Mouse (Mus musculus) embryonic facial prominence, embryonic 14.5 days (tissue): ENCODE results near the gene Vps35l. TPM values are rescaled to one million over a fixed set of nuclear protein-coding genes. Genes with fewer than 3 reads are reported as not detected.

Experiments
- ATAC-seq: fragments of 200-750 bp; cut with Nextera tagmentation; 2 replicates; pipeline ENCODE4 v1.8.0; 2017; ENCODE audit warnings: low read depth, moderate number of reproducible peaks, moderate TSS enrichment
- DNase-seq: peaks from one replicate; pipeline ENCODE4 v3.0.0-alpha.2; 2015; ENCODE audit warnings: low spot score
- H3K27ac ChIP-seq: fragments of 300-500 bp; sonication (generic); replicated peaks from 2 replicates; pipeline ENCODE4 v1.5.1; 2014; ENCODE audit warnings: low read depth, mild to moderate bottlenecking, low read length, moderate library complexity
- H3K27me3 ChIP-seq: fragments of 300-500 bp; sonication (generic); replicated peaks from 2 replicates; pipeline ENCODE4 v1.6.1; 2014; ENCODE audit warnings: low read length; ENCODE audit not compliant: control insufficient read depth, insufficient read depth
- H3K36me3 ChIP-seq: fragments of 300-500 bp; sonication (generic); 2 replicates; pipeline ENCODE4 v1.6.1; 2014; ENCODE audit warnings: low read length, mixed read lengths; ENCODE audit not compliant: control insufficient read depth, insufficient read depth
- H3K4me1 ChIP-seq: fragments of 300-500 bp; sonication (generic); 2 replicates; pipeline ENCODE4 v1.6.1; 2014; ENCODE audit warnings: antibody characterized with exemption, low read length; ENCODE audit not compliant: control insufficient read depth, insufficient read depth
- H3K4me2 ChIP-seq: fragments of 300-500 bp; sonication (generic); 2 replicates; pipeline ENCODE4 v1.6.1; 2014; ENCODE audit warnings: low read depth, mild to moderate bottlenecking, low read length, moderate library complexity, mixed read lengths
- H3K4me3 ChIP-seq: fragments of 300-500 bp; sonication (generic); 2 replicates; pipeline ENCODE4 v1.5.1; 2014; ENCODE audit warnings: low read depth, mild to moderate bottlenecking, low read length
- H3K9ac ChIP-seq: fragments of 300-500 bp; sonication (generic); 2 replicates; pipeline ENCODE4 v1.6.1; 2014; ENCODE audit warnings: low read depth, mild to moderate bottlenecking, low read length, moderate library complexity, mixed read lengths
- H3K9me3 ChIP-seq: fragments of 300-500 bp; sonication (generic); 2 replicates; pipeline ENCODE4 v1.6.1; 2016; ENCODE audit warnings: low read length; ENCODE audit not compliant: control insufficient read depth
- WGBS: fragments of 180-500 bp; shearing (Covaris S2); extraction: QIAGEN DNeasy Blood & Tissue Kit; methylation state at CpG from one replicate; pipeline ENCODE4 v1.1.7; 2014; 5-methylcytosine and 5-hydroxymethylcytosine counted together
- polyA plus RNA-seq: library from polyadenylated mRNA; unstranded; fragments of >200 nt; fragmentation: Nextera tagmentation; extraction: Ambion mirVana; gene quantifications from 2 replicates; pipeline ENCODE4 v1.2.1, GENCODE M21; 2014

Gene Vps35l
- polyA plus RNA-seq, 1 experiment from 2014 or later = 62.7 TPM

GRCm38 (mm10) chr7:118855877-118856304 lies 115.9 kb downstream of the Vps35l start, which contains the start of gene Knop1:
Knop1 (minus strand) TSS chr7:118856254.
- Histone ChIP-seq H3K27ac (peak within 1 kb of the TSS; percentile 65), H3K4me1 (peaks cover 14% of the 10 kb centered on the region), H3K4me3 (peak within 1 kb of the TSS; percentile 88), H3K9me3 (no peaks in the 10 kb centered on the region), H3K4me2 (peak within 1 kb of the TSS; percentile 76), H3K27me3 (no peaks in the 10 kb centered on the region), H3K36me3 (peaks cover 23% of the 10 kb centered on the region), H3K9ac (peak within 1 kb of the TSS; percentile 75)
- ATAC-seq (peak; percentile 88), DNase-seq (peak; percentile 41)
- WGBS = under 1% methylated on average over 36 of the region's 46 CpGs

DNA sequence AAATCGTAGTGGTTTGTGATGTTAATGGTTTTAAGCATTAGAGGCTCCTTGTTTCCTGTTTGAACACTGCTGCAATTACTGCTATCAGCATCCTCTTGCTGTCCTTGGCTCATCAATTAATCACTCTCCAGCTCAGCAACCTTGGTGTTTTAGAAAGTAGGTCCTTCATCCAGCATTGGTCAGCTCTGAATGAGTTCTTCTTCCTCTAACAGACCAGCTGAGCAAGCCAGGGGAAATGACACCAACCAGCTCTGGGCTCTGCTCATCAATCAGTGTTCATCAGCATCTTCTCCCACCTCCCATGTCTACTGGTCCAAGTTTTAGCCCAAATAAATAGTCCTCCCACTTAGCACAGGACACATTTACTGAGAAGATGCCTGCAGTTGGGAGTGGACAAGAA lies 118.6 kb downstream of the Vps35l start:
- H3K9ac ChIP-seq = no peak overlapping the region
- no peaks in the 10 kb centered on the region for H3K36me3 ChIP-seq
- no peaks in the 10 kb centered on the region for H3K9me3 ChIP-seq
- no peak overlapping the region for H3K27ac ChIP-seq
- DNase-seq (no peak), ATAC-seq (no peak)
- no peak overlapping the region for H3K4me2 ChIP-seq
- no peak overlapping the region for H3K4me3 ChIP-seq
- H3K4me1 ChIP-seq = peaks cover 14% of the 10 kb centered on the region
- 78% methylated on average over 1 of the region's 1 CpGs for WGBS
- no peaks in the 10 kb centered on the region for H3K27me3 ChIP-seq

- Histone ChIP-seq H3K36me3 (no peaks in the 10 kb centered on the region), H3K9ac (no peak overlapping the region), H3K4me3 (no peak overlapping the region), H3K27me3 (no peaks in the 10 kb centered on the region), H3K27ac (no peak overlapping the region), H3K4me1 (no peaks in the 10 kb centered on the region), H3K4me2 (no peak overlapping the region), H3K9me3 (no peaks in the 10 kb centered on the region)
- DNase-seq (no peak), ATAC-seq (no peak)
- WGBS = 65% methylated on average over 2 of the region's 2 CpGs
These were observed 125.3 kb downstream of the Vps35l start for GRCm38 (mm10) chr7:118865362-118865761.

GRCm38 (mm10) chr7:118879466-118880029 lies 139.5 kb downstream of the Vps35l start:
- Histone ChIP-seq H3K27ac (no peak overlapping the region), H3K9ac (no peak overlapping the region), H3K4me1 (peaks cover 6% of the 10 kb centered on the region; the same call in 1 of the 2 replicates), H3K4me3 (no peak overlapping the region), H3K9me3 (no peaks in the 10 kb centered on the region), H3K4me2 (no peak overlapping the region; the same call in 1 of the 2 replicates), H3K36me3 (no peaks in the 10 kb centered on the region), H3K27me3 (no peaks in the 10 kb centered on the region)
- DNase-seq = no peak
- 83% methylated on average over 2 of the region's 3 CpGs for WGBS
- ATAC-seq = no peak

DNA sequence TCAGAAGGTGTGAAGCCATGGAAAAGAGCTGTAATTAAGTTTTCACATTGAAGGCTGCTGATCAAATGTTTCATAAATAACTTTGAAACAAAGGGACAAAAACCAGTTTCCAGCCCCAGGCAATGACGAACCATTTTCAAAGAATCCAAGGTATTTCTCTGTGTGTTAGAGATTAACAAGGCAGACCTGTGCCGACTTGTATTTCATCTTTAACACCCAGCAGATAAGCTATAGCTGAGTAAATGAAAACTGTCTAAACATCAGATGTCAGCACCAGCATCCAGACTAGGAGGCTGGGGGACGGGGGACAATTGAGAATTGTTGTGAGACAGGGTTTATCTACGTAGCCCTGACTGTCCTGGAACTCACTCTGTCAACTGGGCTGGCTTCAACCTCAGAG lies 143.9 kb downstream of the Vps35l start:
- Histone ChIP-seq H3K27me3 (no peaks in the 10 kb centered on the region), H3K9me3 (no peaks in the 10 kb centered on the region), H3K4me2 (no peak overlapping the region), H3K4me1 (peaks cover 7% of the 10 kb centered on the region; the same call in 1 of the 2 replicates), H3K27ac (no peak overlapping the region), H3K36me3 (no peaks in the 10 kb centered on the region), H3K4me3 (no peak overlapping the region), H3K9ac (no peak overlapping the region)
- ATAC-seq (peak; percentile 53; the same call in 1 of the 2 replicates), DNase-seq (peak; percentile 69)
- 66% methylated on average over 4 of the region's 4 CpGs for WGBS

DNA sequence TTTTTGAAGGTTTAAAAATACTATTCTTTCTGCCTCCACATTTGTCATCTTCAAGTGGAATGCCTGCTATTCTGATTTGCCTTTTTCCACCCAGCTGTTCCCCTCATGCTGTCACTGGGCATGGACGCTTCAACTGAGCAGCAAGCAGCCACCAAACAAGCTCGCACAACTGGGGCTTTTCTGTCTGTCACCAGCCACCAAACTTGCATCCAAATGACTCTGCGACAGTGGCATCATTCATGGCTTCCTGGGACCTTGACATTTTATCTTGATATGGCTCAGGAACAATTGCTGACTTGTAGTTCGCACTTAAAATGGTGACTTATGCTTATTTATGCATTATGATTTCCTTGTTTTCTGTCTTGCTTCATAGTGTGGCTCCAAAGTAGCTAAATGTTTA lies 144.9 kb downstream of the Vps35l start:
- Histone ChIP-seq H3K36me3 (no peaks in the 10 kb centered on the region), H3K4me1 (peaks cover 12% of the 10 kb centered on the region; the same call in 1 of the 2 replicates), H3K9me3 (no peaks in the 10 kb centered on the region), H3K27me3 (no peaks in the 10 kb centered on the region), H3K4me2 (no peak overlapping the region), H3K4me3 (no peak overlapping the region), H3K27ac (no peak overlapping the region), H3K9ac (no peak overlapping the region)
- ATAC-seq (no peak), DNase-seq (peak; percentile 39)
- 70% methylated on average over 4 of the region's 4 CpGs for WGBS

DNA sequence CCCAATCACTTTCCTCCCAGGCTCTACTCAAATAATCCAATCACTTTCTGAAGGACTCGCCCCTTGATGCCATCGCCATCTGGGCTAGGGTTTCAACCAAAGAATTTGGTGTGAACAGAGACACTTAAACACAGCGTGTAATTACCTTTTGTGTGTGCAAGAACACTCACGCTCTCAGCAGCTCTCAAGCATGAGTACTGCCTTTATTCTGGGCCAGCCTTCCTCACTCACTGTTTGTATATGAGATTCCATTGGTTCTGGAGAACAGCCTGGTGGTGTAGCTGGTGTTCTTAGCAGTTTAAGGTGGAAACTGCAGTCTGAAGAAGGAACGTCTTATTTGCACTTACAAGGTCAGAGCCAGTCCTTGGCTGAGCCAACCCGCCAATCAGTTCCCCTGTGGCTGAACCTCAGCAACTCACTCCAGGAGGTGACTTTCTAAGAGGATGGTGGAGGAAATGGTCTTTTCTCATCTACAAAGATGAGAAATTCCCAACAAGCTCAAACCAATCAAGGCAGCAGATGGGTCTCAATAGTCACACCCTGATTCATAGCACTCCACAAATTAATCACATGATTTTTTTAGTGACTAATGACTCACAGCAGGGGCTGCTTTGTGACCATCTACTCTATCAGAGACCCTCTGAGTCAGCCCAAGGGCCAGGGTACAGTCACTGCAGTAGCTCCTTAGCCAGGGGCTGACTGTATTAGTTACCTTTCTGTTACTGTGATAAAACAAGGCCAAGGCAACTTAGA lies 147.5 kb downstream of the Vps35l start:
- no peaks in the 10 kb centered on the region for H3K36me3 ChIP-seq
- DNase-seq (no peak), ATAC-seq (no peak)
- no peak overlapping the region for H3K9ac ChIP-seq
- H3K27ac ChIP-seq = peak overlapping the region; percentile 15; the same call in 1 of the 2 replicates
- no peaks in the 10 kb centered on the region for H3K9me3 ChIP-seq
- H3K4me2 ChIP-seq = no peak overlapping the region
- peaks cover 8% of the 10 kb centered on the region; the same call in 1 of the 2 replicates for H3K4me1 ChIP-seq
- WGBS = 24% methylated on average over 6 of the region's 6 CpGs
- no peaks in the 10 kb centered on the region for H3K27me3 ChIP-seq
- no peak overlapping the region for H3K4me3 ChIP-seq

- Histone ChIP-seq H3K4me1 (peaks cover 8% of the 10 kb centered on the region; the same call in 1 of the 2 replicates), H3K9me3 (no peaks in the 10 kb centered on the region), H3K36me3 (no peaks in the 10 kb centered on the region), H3K9ac (no peak overlapping the region), H3K4me2 (no peak overlapping the region), H3K4me3 (no peak overlapping the region), H3K27ac (peak overlapping the region; percentile 25; the same call in 1 of the 2 replicates), H3K27me3 (no peaks in the 10 kb centered on the region)
- whole genome bisulfite sequencing = 8% methylated on average over 3 of the region's 3 CpGs
- no peak for ATAC-seq
- peak; percentile 70 for DNase-seq
These were observed 149.1 kb downstream of the Vps35l start for GRCm38 (mm10) chr7:118889046-118889680.
